Mouse (Mus musculus) kidney, postnatal 0 days (tissue): ENCODE measurements around the gene Habp4. TPM values are rescaled to one million over a fixed set of nuclear protein-coding genes. Genes with fewer than 3 reads are reported as not detected.

Experiments
- ATAC-seq: fragments of 200-750 bp; cut with Nextera tagmentation; replicated peaks from 2 replicates; pipeline ENCODE4 v1.8.0; 2017; ENCODE audit warnings: low read depth, moderate number of reproducible peaks, moderate TSS enrichment, moderate library complexity; ENCODE audit not compliant: low FRiP score
- DNase-seq: peaks from one replicate; pipeline ENCODE4 v3.0.0-alpha.2; 2016; ENCODE audit warnings: low spot score
- H3K27ac ChIP-seq: fragments of 300-500 bp; sonication (generic); 2 replicates; pipeline ENCODE4 v1.5.1; 2014; ENCODE audit warnings: mild to moderate bottlenecking
- H3K27me3 ChIP-seq: fragments of 300-500 bp; sonication (generic); 2 replicates; pipeline ENCODE4 v1.6.1; 2014; ENCODE audit warnings: low read length, mixed read lengths; ENCODE audit not compliant: insufficient read depth
- H3K36me3 ChIP-seq: fragments of 300-500 bp; sonication (generic); 2 replicates; pipeline ENCODE4 v1.6.1; 2014; ENCODE audit warnings: low read length, mixed read lengths; ENCODE audit not compliant: insufficient read depth
- H3K4me1 ChIP-seq: fragments of 300-500 bp; sonication (generic); replicated peaks from 2 replicates; pipeline ENCODE4 v1.6.1; 2014; ENCODE audit warnings: antibody characterized with exemption, low read length, mixed read lengths; ENCODE audit not compliant: insufficient read depth
- H3K4me2 ChIP-seq: fragments of 300-500 bp; sonication (generic); 2 replicates; pipeline ENCODE4 v1.6.1; 2014; ENCODE audit warnings: mild to moderate bottlenecking, low read length, moderate library complexity, mixed read lengths
- H3K4me3 ChIP-seq: fragments of 300-500 bp; sonication (generic); replicated peaks from 2 replicates; pipeline ENCODE4 v1.5.1; 2014; ENCODE audit warnings: low read depth, low read length
- H3K9ac ChIP-seq: fragments of 300-500 bp; sonication (generic); 2 replicates; pipeline ENCODE4 v1.6.1; 2014; ENCODE audit warnings: low read depth, low read length
- H3K9me3 ChIP-seq: fragments of 300-500 bp; sonication (generic); replicated peaks from 2 replicates; pipeline ENCODE4 v1.6.1; 2016; ENCODE audit warnings: low read length, inconsistent platforms, mixed read lengths
- CTCF ChIP-seq: IDR thresholded peaks from 2 replicates; pipeline ENCODE4 v1.5.1; 2016; ENCODE audit warnings: antibody characterized with exemption, low read depth, mild to moderate bottlenecking, moderate library complexity
- WGBS: fragments of 180-500 bp; shearing (Covaris S2); extraction: QIAGEN DNeasy Blood & Tissue Kit; methylation state at CpG from one replicate; pipeline ENCODE4 v1.1.7; 2014; 5-methylcytosine and 5-hydroxymethylcytosine counted together
- polyA plus RNA-seq: library from polyadenylated mRNA; unstranded; fragments of >200 nt; fragmentation: Nextera tagmentation; extraction: Ambion mirVana; gene quantifications from 2 replicates; pipeline ENCODE4 v1.2.1, GENCODE M21; 2015

Habp4 gene
- polyA plus RNA-seq, 1 experiment from 2014 or later = 37.4 TPM

- WGBS = 75% methylated on average over 6 of the region's 6 CpGs
- H3K27ac ChIP-seq = no peak overlapping the region
- H3K9ac ChIP-seq = no peak overlapping the region
- H3K4me1 ChIP-seq = no peaks in the 10 kb centered on the region
- no peaks in the 10 kb centered on the region for H3K9me3 ChIP-seq
- DNase-seq = no peak
- H3K27me3 ChIP-seq = no peaks in the 10 kb centered on the region
- H3K4me3 ChIP-seq = no peak overlapping the region
- no peak for ATAC-seq
- H3K36me3 ChIP-seq = no peaks in the 10 kb centered on the region
- no peak overlapping the region for H3K4me2 ChIP-seq
- TF ChIP-seq CTCF = no peak
Measured at GRCm38 (mm10) chr13:64197899-64198298, 36.3 kb downstream of the Habp4 start.

- no peak overlapping the region for H3K27ac ChIP-seq
Measured at GRCm38 (mm10) chr13:64198310-64198709, 36.7 kb downstream of the Habp4 start.

GRCm38 (mm10) chr13:64200911-64201310, 39.3 kb downstream of the Habp4 start:
- DNase-seq = no peak
- Histone ChIP-seq H3K4me1 (no peaks in the 10 kb centered on the region), H3K4me2 (no peak overlapping the region), H3K36me3 (no peaks in the 10 kb centered on the region), H3K4me3 (no peak overlapping the region), H3K9me3 (no peaks in the 10 kb centered on the region), H3K27me3 (no peaks in the 10 kb centered on the region), H3K27ac (no peak overlapping the region), H3K9ac (no peak overlapping the region)
- no peak for TF ChIP-seq CTCF
- no peak for ATAC-seq
- 92% methylated on average over 4 of the region's 4 CpGs for WGBS

More at GRCm38 (mm10) chr13:64198310-64198709, 36.7 kb downstream of the Habp4 start:
- Histone ChIP-seq H3K9me3 (no peaks in the 10 kb centered on the region), H3K27me3 (no peaks in the 10 kb centered on the region), H3K4me2 (no peak overlapping the region), H3K9ac (no peak overlapping the region), H3K36me3 (no peaks in the 10 kb centered on the region), H3K4me1 (no peaks in the 10 kb centered on the region), H3K4me3 (no peak overlapping the region)
- ATAC-seq = 0 out of 2 replicates have a peak, but pooled peaks have one; percentile 54
- no peak for DNase-seq
- TF ChIP-seq CTCF = no peak
- 65% methylated on average over 4 of the region's 4 CpGs for WGBS

GRCm38 (mm10) chr13:64204726-64205125, 43.1 kb downstream of the Habp4 start:
- 55% methylated on average over 2 of the region's 2 CpGs for WGBS
- H3K4me1 ChIP-seq = no peaks in the 10 kb centered on the region
- no peak overlapping the region for H3K4me2 ChIP-seq
- no peak overlapping the region for H3K4me3 ChIP-seq
- DNase-seq = peak; percentile 33
- H3K9me3 ChIP-seq = no peaks in the 10 kb centered on the region
- H3K9ac ChIP-seq = no peak overlapping the region
- no peaks in the 10 kb centered on the region for H3K36me3 ChIP-seq
- ATAC-seq = no peak
- TF ChIP-seq CTCF = peak; percentile 68
- no peak overlapping the region for H3K27ac ChIP-seq
- H3K27me3 ChIP-seq = no peaks in the 10 kb centered on the region

GRCm38 (mm10) chr13:64205186-64205585, 43.6 kb downstream of the Habp4 start:
- Histone ChIP-seq H3K9me3 (no peaks in the 10 kb centered on the region), H3K9ac (no peak overlapping the region), H3K36me3 (no peaks in the 10 kb centered on the region), H3K27ac (no peak overlapping the region), H3K27me3 (no peaks in the 10 kb centered on the region), H3K4me3 (no peak overlapping the region), H3K4me1 (no peaks in the 10 kb centered on the region), H3K4me2 (no peak overlapping the region)
- WGBS = 53% methylated on average over 2 of the region's 2 CpGs
- peak; percentile 55; the same call in 1 of the 2 replicates for TF ChIP-seq CTCF
- ATAC-seq = peak; percentile 66
- DNase-seq = peak; percentile 29

GRCm38 (mm10) chr13:64208146-64208545, 46.5 kb downstream of the Habp4 start:
- no peaks in the 10 kb centered on the region for H3K27me3 ChIP-seq
- H3K27ac ChIP-seq = no peak overlapping the region
- no peak overlapping the region for H3K4me2 ChIP-seq
- no peak for ATAC-seq
- no peaks in the 10 kb centered on the region for H3K4me1 ChIP-seq
- H3K36me3 ChIP-seq = no peaks in the 10 kb centered on the region
- no peak for TF ChIP-seq CTCF
- H3K9ac ChIP-seq = no peak overlapping the region
- no peak for DNase-seq
- no peaks in the 10 kb centered on the region for H3K9me3 ChIP-seq
- 91% methylated on average over 6 of the region's 6 CpGs for WGBS
- no peak overlapping the region for H3K4me3 ChIP-seq

GRCm38 (mm10) chr13:64211995-64212603, 50.5 kb downstream of the Habp4 start:
- Histone ChIP-seq H3K36me3 (no peaks in the 10 kb centered on the region), H3K9ac (no peak overlapping the region), H3K4me2 (no peak overlapping the region), H3K27ac (no peak overlapping the region), H3K4me3 (no peak overlapping the region), H3K9me3 (no peaks in the 10 kb centered on the region), H3K4me1 (no peaks in the 10 kb centered on the region), H3K27me3 (no peaks in the 10 kb centered on the region)
- no peak for DNase-seq
- ATAC-seq = no peak
- TF ChIP-seq CTCF = no peak
- 79% methylated on average over 5 of the region's 5 CpGs for WGBS
